Mouse (Mus musculus): ENCODE results near the gene Usp35.

DNA sequence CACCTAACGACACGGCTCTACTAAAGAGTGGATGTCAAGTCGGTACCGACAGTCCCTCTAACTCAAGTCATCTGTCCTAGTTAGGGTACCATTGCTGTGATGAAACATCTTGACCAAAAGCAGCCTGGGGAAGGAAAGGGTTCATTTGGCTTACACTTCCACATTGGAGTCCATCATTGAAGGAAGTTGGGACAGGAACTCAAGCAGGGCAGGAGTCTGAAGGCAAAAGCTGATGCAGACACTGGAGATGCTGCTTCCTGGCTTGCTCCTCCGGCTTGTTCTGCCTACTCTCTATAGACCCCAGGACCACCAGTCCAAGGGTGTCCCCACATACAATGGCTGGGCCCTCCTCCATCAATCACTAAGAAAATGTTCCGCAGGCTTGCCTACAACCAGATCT is 16.2 kb downstream of the Usp35 start:
- TF ChIP-seq CTCF (IDR thresholded peaks at IDR 0.05; ENCODE audit: borderline replicate concordance, insufficient read depth, low read depth, low read length) (no peak), POLR2A (IDR thresholded peaks at IDR 0.05; ENCODE audit: borderline replicate concordance, insufficient read depth, low read length) (no peak)

Data from cerebellum, adult 2 months (tissue).